Mouse (Mus musculus) midbrain, embryonic 10.5 days (tissue): ENCODE measurements around the gene Ankdd1b. TPM values are rescaled to one million over a fixed set of nuclear protein-coding genes. Genes with fewer than 3 reads are reported as not detected.

Experiments
- DNase-seq: peaks from one replicate; pipeline ENCODE4 v3.0.0-alpha.2; 2017; ENCODE audit warnings: low spot score
- H3K27ac ChIP-seq: fragments of 300-500 bp; sonication (generic); replicated peaks from 2 replicates; pipeline ENCODE4 v1.5.1; 2016; ENCODE audit warnings: mild to moderate bottlenecking
- H3K27me3 ChIP-seq: fragments of 300-500 bp; sonication (generic); 2 replicates; pipeline ENCODE4 v1.6.1; 2016; ENCODE audit warnings: low read depth, mild to moderate bottlenecking; ENCODE audit not compliant: poor library complexity, severe bottlenecking
- H3K36me3 ChIP-seq: fragments of 300-500 bp; sonication (generic); 2 replicates; pipeline ENCODE4 v1.6.1; 2016; ENCODE audit warnings: mild to moderate bottlenecking, moderate library complexity
- H3K4me1 ChIP-seq: fragments of 300-500 bp; sonication (generic); 2 replicates; pipeline ENCODE4 v1.6.1; 2016
- H3K4me3 ChIP-seq: fragments of 300-500 bp; sonication (generic); 2 replicates; pipeline ENCODE4 v1.5.1; 2016; ENCODE audit warnings: mild to moderate bottlenecking, moderate library complexity
- H3K9me3 ChIP-seq: fragments of 300-500 bp; sonication (generic); replicated peaks from 2 replicates; pipeline ENCODE4 v1.6.1; 2016; ENCODE audit warnings: mild to moderate bottlenecking
- WGBS: fragments of 180-500 bp; shearing (Covaris S2); methylation state at CpG from one replicate; pipeline ENCODE4 v1.1.7; 2016; 5-methylcytosine and 5-hydroxymethylcytosine counted together
- polyA plus RNA-seq: library from polyadenylated mRNA; unstranded; fragments of >200 nt; fragmentation: Nextera tagmentation; extraction: Ambion mirVana; gene quantifications from 2 replicates; pipeline ENCODE4 v1.2.1, GENCODE M21; 2016

The Ankdd1b gene
- polyA plus RNA-seq, 1 experiment from 2014 or later = not detected

GRCm38 (mm10) chr13:96487968-96488367, 17.0 kb upstream of the Ankdd1b start:
- no peaks in the 10 kb centered on the region for H3K4me1 ChIP-seq
- H3K36me3 ChIP-seq = peaks cover 46% of the 10 kb centered on the region
- WGBS = 95% methylated on average over 6 of the region's 6 CpGs
- no peak for DNase-seq
- H3K27ac ChIP-seq = no peak overlapping the region
- H3K4me3 ChIP-seq = no peak overlapping the region
- no peaks in the 10 kb centered on the region for H3K27me3 ChIP-seq
- no peaks in the 10 kb centered on the region; the same call in 1 of the 2 replicates for H3K9me3 ChIP-seq

- Histone ChIP-seq H3K36me3 (peaks cover 50% of the 10 kb centered on the region), H3K9me3 (no peaks in the 10 kb centered on the region; the same call in 1 of the 2 replicates), H3K4me3 (no peak overlapping the region), H3K27me3 (no peaks in the 10 kb centered on the region), H3K27ac (no peak overlapping the region), H3K4me1 (no peaks in the 10 kb centered on the region)
- WGBS = 90% methylated on average over 6 of the region's 6 CpGs
- DNase-seq = no peak
These were observed 16.2 kb upstream of the Ankdd1b start for GRCm38 (mm10) chr13:96487230-96487629.

GRCm38 (mm10) chr13:96478991-96479390, 8.0 kb upstream of the Ankdd1b start:
- 92% methylated on average over 1 of the region's 1 CpGs for WGBS
- Histone ChIP-seq H3K9me3 (no peaks in the 10 kb centered on the region), H3K4me1 (no peaks in the 10 kb centered on the region), H3K27me3 (no peaks in the 10 kb centered on the region), H3K36me3 (peaks cover 12% of the 10 kb centered on the region), H3K27ac (no peak overlapping the region), H3K4me3 (no peak overlapping the region)
- no peak for DNase-seq

DNA sequence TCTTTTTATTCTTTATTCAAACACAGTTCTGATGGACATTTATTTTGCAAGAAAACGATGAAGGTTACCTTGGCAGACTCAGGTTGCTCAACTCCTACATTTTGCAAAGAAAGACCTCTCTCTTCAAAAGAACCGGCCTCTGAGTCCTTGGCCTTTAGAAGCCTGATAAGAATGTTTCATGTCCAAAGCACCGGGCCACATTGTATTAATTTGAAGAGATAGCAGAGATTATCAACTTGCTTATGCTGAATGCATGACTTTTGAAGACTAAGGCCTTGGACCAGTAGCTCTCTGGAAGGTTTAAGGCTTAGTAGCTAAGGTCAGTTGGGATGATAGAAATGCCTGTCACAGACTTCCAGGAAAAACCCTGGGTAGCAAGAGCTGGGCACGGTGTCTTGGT, 6.2 kb upstream of the Ankdd1b start:
- no peak overlapping the region for H3K4me3 ChIP-seq
- no peaks in the 10 kb centered on the region for H3K4me1 ChIP-seq
- H3K9me3 ChIP-seq = no peaks in the 10 kb centered on the region
- no peak overlapping the region for H3K27ac ChIP-seq
- no peak for DNase-seq
- peaks cover under 1% of the 10 kb centered on the region; the same call in 1 of the 2 replicates for H3K36me3 ChIP-seq
- 96% methylated on average over 4 of the region's 4 CpGs for WGBS
- no peaks in the 10 kb centered on the region for H3K27me3 ChIP-seq

DNA sequence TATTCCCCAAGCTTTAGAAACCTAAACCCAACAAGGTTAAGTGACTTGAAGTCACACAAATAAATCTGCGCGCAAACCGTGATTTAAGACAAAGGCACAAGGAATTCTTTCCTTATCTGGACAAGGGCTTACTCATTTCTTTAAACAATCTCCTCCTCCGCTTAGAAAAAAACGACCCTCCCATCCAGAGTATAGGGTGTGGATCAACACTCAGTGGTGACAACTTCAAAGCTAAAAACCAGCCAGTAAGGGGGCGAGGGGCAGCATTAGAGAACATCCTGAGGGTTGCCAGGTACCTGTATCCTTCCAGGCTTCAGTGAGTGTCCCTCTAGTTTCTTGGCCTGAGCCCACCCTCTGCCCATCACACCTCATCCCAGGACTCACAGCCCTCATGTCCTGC, 442 bp downstream of the Ankdd1b start:
- Histone ChIP-seq H3K9me3 (no peaks in the 10 kb centered on the region), H3K36me3 (no peaks in the 10 kb centered on the region), H3K4me3 (no peak overlapping the region), H3K27me3 (no peaks in the 10 kb centered on the region), H3K4me1 (no peaks in the 10 kb centered on the region), H3K27ac (no peak overlapping the region)
- DNase-seq = no peak
- 84% methylated on average over 6 of the region's 6 CpGs for WGBS

DNA sequence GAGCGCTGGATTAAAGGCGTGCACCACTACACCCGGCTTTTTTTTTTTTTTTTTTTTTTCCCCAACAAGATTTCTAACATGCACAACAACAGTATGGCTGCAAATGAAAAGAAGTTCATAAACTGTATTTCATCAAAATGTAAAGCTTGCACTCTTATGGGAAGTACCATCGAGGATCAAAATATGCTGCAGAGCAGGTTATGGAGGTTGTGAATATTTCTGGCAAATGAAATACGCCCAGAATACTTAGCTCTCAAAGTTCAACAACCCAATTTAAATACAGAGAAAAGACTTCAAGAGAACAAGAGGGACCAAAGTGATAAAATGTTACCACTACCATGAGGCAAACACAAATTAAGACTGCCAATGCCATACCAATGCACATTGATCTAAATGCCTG, 2.3 kb downstream of the Ankdd1b start:
- Histone ChIP-seq H3K9me3 (no peaks in the 10 kb centered on the region), H3K27ac (no peak overlapping the region), H3K4me1 (no peaks in the 10 kb centered on the region), H3K4me3 (no peak overlapping the region), H3K27me3 (no peaks in the 10 kb centered on the region), H3K36me3 (no peaks in the 10 kb centered on the region)
- 90% methylated on average over 5 of the region's 5 CpGs for WGBS
- DNase-seq = no peak

DNA sequence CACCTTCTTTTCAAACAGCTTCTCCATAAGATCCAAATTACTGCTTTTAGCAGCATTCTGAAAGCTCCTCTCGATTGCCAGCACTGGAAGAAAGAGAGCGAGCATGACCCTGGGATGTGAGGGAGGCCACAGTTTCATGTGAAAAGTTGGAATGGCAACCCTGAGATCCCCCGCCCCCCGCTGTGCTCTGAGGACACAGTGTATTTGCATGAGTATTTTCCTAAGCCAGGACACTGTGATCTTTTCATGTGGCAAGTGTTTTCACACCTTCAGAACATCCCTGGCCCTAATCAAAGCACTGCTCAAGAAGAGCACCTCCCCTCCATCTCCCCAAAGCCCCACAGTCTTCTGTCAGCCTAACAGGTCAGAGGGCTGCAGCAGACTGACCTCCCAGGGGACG, 5.7 kb downstream of the Ankdd1b start:
- no peaks in the 10 kb centered on the region for H3K36me3 ChIP-seq
- H3K27me3 ChIP-seq = no peaks in the 10 kb centered on the region
- no peak overlapping the region for H3K4me3 ChIP-seq
- no peaks in the 10 kb centered on the region for H3K9me3 ChIP-seq
- WGBS = 66% methylated on average over 5 of the region's 5 CpGs
- DNase-seq = no peak
- H3K27ac ChIP-seq = no peak overlapping the region
- no peaks in the 10 kb centered on the region for H3K4me1 ChIP-seq

GRCm38 (mm10) chr13:96462644-96463043, 8.4 kb downstream of the Ankdd1b start:
- Histone ChIP-seq H3K27me3 (no peaks in the 10 kb centered on the region), H3K4me3 (no peak overlapping the region), H3K9me3 (no peaks in the 10 kb centered on the region), H3K27ac (no peak overlapping the region), H3K4me1 (no peaks in the 10 kb centered on the region), H3K36me3 (no peaks in the 10 kb centered on the region)
- DNase-seq = no peak
- WGBS = 78% methylated on average over 1 of the region's 1 CpGs

DNA sequence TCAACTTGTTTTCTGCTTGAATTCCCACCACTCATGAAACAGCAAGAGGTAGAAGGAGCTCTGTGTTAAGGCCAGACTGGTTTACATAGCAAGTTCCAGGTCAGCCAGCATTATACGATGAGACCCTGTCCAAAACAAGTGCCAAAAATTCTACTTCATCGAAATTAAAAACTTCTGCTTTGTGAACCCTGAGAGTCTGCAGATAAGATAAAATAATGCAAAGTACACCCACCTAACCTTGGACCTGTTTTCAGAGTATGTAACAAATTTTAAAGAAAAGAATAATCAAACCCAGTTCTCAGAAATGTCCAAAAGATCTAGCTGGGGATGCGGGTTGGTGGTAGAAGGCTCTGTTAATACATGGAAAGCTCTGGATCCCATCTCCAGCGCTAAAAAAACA, 12.4 kb downstream of the Ankdd1b start:
- Histone ChIP-seq H3K9me3 (no peaks in the 10 kb centered on the region), H3K4me1 (no peaks in the 10 kb centered on the region), H3K27me3 (no peaks in the 10 kb centered on the region), H3K36me3 (no peaks in the 10 kb centered on the region), H3K27ac (no peak overlapping the region), H3K4me3 (no peak overlapping the region)
- DNase-seq = no peak
- WGBS = 84% methylated on average over 4 of the region's 4 CpGs

GRCm38 (mm10) chr13:96458018-96458417, 13.0 kb downstream of the Ankdd1b start:
- no peaks in the 10 kb centered on the region for H3K9me3 ChIP-seq
- no peaks in the 10 kb centered on the region for H3K36me3 ChIP-seq
- no peak for DNase-seq
- no peak overlapping the region for H3K27ac ChIP-seq
- no peaks in the 10 kb centered on the region for H3K4me1 ChIP-seq
- no peaks in the 10 kb centered on the region for H3K27me3 ChIP-seq
- no peak overlapping the region for H3K4me3 ChIP-seq
- WGBS = 96% methylated on average over 5 of the region's 5 CpGs

DNA sequence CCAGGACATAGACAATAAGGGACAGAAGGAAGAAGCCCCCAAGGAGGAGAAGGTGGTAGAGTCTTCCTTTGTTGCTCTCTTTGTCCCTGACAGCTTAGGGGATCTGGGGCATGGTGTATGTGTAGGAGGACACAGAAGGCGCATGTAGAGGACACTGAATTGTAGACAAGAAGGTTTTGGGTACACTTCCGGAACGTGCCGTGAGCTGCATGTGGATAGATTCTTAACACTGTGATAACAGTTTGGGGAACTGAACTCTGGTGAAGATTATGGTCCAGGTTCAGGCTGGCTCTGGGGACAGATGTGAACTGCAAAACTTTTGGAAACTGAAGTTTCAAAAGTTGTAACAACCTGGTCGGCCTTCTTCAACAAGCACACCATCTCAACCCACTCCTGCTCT, 13.4 kb downstream of the Ankdd1b start:
- no peak for DNase-seq
- Histone ChIP-seq H3K27me3 (no peaks in the 10 kb centered on the region), H3K27ac (no peak overlapping the region), H3K36me3 (no peaks in the 10 kb centered on the region), H3K9me3 (no peaks in the 10 kb centered on the region), H3K4me3 (no peak overlapping the region), H3K4me1 (no peaks in the 10 kb centered on the region)
- 95% methylated on average over 5 of the region's 5 CpGs for WGBS

- Histone ChIP-seq H3K4me1 (no peaks in the 10 kb centered on the region), H3K4me3 (no peak overlapping the region), H3K27ac (no peak overlapping the region), H3K9me3 (no peaks in the 10 kb centered on the region), H3K27me3 (no peaks in the 10 kb centered on the region), H3K36me3 (no peaks in the 10 kb centered on the region)
- no peak for DNase-seq
- 80% methylated on average over 3 of the region's 3 CpGs for WGBS
These were observed 16.7 kb downstream of the Ankdd1b start for GRCm38 (mm10) chr13:96454288-96454687.

DNA sequence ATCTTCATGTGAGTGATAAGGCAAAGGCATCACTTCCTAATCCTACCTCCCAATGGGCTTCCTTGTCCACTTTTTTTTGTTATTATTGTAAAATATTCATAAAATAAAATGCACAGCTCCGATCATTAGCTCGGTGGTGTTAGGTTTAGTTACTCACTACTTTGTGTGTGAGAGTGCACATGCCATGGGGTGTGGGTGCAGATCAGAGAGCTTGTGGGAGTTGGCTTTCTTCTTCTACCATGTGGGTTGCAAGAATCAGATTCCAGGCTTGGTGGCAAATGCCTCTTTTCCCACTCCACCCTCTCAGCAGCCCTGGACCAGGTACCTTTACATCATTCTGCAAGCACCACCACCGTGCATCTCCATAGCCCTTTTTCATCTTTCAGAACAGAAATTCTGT, 18.4 kb downstream of the Ankdd1b start:
- no peaks in the 10 kb centered on the region for H3K36me3 ChIP-seq
- H3K9me3 ChIP-seq = no peaks in the 10 kb centered on the region
- H3K4me3 ChIP-seq = no peak overlapping the region
- no peaks in the 10 kb centered on the region for H3K4me1 ChIP-seq
- no peak overlapping the region for H3K27ac ChIP-seq
- 97% methylated on average over 3 of the region's 3 CpGs for WGBS
- DNase-seq = no peak
- H3K27me3 ChIP-seq = no peaks in the 10 kb centered on the region
